Mouse (Mus musculus) olfactory bulb, adult 2 months (tissue): Measurements from ENCODE around the gene Zbtb33. TPM values are rescaled to one million over a fixed set of nuclear protein-coding genes. Genes with fewer than 3 reads are reported as not detected.

Source experiments
- H3K27ac ChIP-seq: fragments of 200-500 bp; 2 replicates; pipeline ENCODE4 v1.5.1; 2012; ENCODE audit warnings: low read depth, low read length; ENCODE audit not compliant: insufficient read depth
- H3K4me1 ChIP-seq: fragments of 200-500 bp; 2 replicates; pipeline ENCODE4 v1.6.1; 2012; ENCODE audit warnings: low read length; ENCODE audit not compliant: control insufficient read depth, insufficient read depth
- H3K4me3 ChIP-seq: fragments of 200-500 bp; 2 replicates; pipeline ENCODE4 v1.5.1; 2012; ENCODE audit warnings: mild to moderate bottlenecking, low read depth, low read length, moderate library complexity; ENCODE audit not compliant: insufficient read depth
- CTCF ChIP-seq: fragments of 200-500 bp; IDR thresholded peaks from 2 replicates; pipeline ENCODE4 v1.5.1; 2012; ENCODE audit warnings: low read depth, mild to moderate bottlenecking, low read length, moderate library complexity; ENCODE audit not compliant: insufficient read depth
- POLR2A ChIP-seq: fragments of 200-500 bp; IDR thresholded peaks from 2 replicates; pipeline ENCODE4 v1.6.1; 2012; ENCODE audit warnings: mild to moderate bottlenecking, low read depth, low read length, moderate library complexity; ENCODE audit not compliant: insufficient read depth
- WGBS: fragments of 180-500 bp; shearing (Covaris S2); methylation state at CpG from one replicate; pipeline ENCODE4 v1.1.7; 2018; 5-methylcytosine and 5-hydroxymethylcytosine counted together
- polyA plus RNA-seq: library from polyadenylated mRNA; stranded (reverse); fragments of >200 nt; gene quantifications from 2 replicates; pipeline ENCODE4 v1.2.4, GENCODE M21; 2012; ENCODE audit warnings: low replicate concordance; ENCODE audit not compliant: missing spikeins, insufficient read depth, insufficient read length

Gene Zbtb33
- polyA plus RNA-seq, 1 experiment: not detected

DNA sequence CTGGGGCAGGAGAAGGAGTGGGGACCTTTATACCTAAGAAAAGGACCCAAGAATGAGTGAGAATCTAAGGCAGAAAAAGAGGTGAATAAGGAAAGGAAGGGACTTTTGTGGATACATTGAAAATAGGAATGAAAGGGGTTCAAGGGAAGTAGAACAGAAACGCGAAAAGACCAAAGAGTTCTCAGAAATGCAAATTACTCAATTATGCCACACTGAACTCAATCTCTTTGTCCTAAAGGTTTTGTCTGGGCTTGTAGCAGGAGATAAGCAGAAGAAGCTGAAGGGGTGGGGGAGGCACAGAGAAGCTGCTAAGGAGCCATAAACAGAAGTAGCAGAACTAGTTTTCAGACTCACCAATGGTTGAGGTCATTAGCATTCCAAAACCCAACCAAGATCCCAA, 4.1 kb upstream of the Zbtb33 start:
- no peak overlapping the region for H3K4me3 ChIP-seq
- H3K27ac ChIP-seq: no peak overlapping the region
- H3K4me1 ChIP-seq: peaks cover 5% of the 10 kb centered on the region; the same call in 1 of the 2 replicates
- no peak for TF ChIP-seq CTCF
- TF ChIP-seq POLR2A: no peak
- WGBS: 25% methylated on average over 2 of the region's 2 CpGs

DNA sequence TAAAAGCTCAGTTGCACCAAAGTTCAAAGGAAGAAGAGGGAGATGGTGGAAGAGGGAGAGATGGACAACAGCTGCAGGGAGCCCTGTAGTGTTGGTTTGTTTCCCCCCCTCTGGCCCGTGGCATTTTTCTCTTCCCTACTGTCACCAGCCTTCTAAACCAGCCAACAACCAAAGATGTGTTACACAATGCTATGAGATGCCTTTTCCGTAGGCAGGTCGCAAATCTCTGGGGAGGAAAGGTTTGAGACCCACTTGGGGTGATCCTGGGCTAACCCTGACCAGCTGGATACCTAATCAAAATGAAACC, 818 bp downstream of the Zbtb33 start:
- 26% methylated on average over 3 of the region's 3 CpGs for WGBS
- no peak overlapping the region for H3K27ac ChIP-seq
- TF ChIP-seq CTCF (no peak), POLR2A (no peak)

DNA sequence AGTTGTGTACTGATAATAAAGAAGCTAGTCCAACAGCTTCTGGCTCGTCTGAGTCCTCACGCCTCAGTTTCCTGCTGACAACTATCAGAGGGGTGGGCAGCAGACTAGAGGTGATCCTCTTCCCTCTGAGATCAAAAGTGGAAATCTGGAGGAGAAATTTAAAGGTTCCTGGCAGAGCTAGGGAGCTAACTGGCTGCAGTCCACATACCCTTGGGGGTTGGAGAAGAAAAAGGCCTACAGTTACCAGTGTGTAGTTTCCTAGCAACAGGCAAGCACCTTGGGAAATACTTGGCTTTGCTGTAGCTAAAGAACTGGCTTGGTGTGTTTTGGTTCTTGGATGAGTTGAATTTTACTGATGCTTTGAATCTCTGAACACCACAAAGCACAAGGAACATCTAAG, 12.2 kb downstream of the Zbtb33 start:
- peak overlapping the region; percentile 64 for H3K27ac ChIP-seq
- TF ChIP-seq CTCF (no peak), POLR2A (no peak)
- H3K4me1 ChIP-seq: peaks cover 7% of the 10 kb centered on the region; the same call in 1 of the 2 replicates
- 27% methylated on average over 2 of the region's 2 CpGs for WGBS
- no peak overlapping the region for H3K4me3 ChIP-seq

More for the DNA sequence above, 818 bp downstream of the Zbtb33 start:
- Histone ChIP-seq H3K4me1 (no peaks in the 10 kb centered on the region), H3K4me3 (peak overlapping the region; percentile 84)

DNA sequence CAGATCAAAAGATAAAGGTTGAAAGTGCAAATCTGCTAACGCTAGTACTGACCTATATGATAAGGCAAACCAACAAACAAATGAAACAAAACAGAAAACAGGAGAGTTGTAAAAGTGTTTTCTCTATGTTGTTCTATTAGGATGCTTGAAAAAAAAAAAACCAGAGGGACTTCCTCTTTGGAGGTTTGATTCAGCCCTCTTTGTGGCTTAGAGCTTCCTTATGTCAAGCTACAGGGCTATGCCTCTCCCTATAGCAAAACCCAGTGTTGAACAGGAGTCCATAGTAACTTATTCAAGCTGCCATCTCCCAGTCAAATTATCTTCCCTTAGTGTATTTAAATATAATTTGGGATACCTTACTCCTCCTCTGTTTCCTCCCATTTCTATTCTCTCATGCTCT, 17.8 kb downstream of the Zbtb33 start:
- WGBS: 60% methylated on average over 1 of the region's 1 CpGs
- Histone ChIP-seq H3K4me1 (0 out of 2 replicates have a peak, but pooled peaks cover 4% of the 10 kb centered on the region), H3K27ac (no peak overlapping the region), H3K4me3 (no peak overlapping the region)
- TF ChIP-seq POLR2A (no peak), CTCF (no peak)

DNA sequence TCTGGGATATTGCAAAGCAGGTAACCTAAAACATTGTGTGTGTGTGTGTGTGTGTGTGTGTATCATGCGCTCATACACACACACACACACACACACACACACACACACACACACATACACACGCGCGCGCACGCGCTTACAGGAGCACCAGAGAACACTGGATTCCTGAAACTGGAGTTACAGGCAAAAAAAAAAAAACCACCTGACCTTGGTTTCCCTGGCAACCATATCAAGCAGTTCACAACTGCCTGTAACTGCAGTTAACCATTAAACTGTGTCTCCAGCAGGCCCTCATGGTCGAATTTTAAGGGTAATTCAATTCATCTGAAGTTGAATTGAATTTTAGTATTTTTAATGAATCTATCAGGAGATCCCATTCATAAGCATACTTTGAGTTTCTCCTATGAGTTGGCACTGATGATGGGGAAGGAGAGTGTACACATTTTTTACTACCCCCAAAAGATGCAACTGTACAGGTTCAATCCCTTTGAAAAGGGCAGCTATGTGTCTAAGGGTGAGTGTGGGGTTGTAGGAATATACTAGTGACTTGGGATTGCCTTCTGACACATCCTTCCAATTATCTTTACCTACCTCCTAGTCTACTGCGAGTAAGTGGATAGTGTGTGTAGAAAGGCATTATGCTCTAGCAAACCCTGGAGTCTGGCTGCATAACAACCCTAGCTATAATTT, 27.5 kb downstream of the Zbtb33 start:
- Histone ChIP-seq H3K27ac (no peak overlapping the region), H3K4me1 (no peaks in the 10 kb centered on the region), H3K4me3 (no peak overlapping the region)
- no peak for TF ChIP-seq POLR2A
- no peak for TF ChIP-seq CTCF
- 70% methylated on average over 9 of the region's 9 CpGs for WGBS

DNA sequence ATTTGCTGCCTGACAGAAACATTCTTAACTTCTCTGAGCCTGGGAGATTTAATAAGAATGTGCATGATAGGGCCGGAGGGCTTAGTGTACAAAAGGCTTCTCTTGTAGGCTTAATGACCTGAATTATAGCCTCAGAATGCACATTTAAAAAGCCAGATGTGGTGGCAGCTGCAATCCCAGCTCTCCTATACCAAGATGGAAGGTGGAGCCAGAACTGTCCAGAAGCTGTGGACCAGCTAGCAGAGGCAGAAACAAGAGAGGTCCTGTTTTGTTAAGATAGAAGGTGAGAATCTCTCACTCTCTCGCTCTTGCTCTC, 28.0 kb downstream of the Zbtb33 start:
- 76% methylated on average over 2 of the region's 2 CpGs for WGBS
- no peak overlapping the region for H3K4me3 ChIP-seq
- H3K4me1 ChIP-seq: no peaks in the 10 kb centered on the region
- H3K27ac ChIP-seq: no peak overlapping the region
- no peak for TF ChIP-seq POLR2A
- TF ChIP-seq CTCF: no peak

DNA sequence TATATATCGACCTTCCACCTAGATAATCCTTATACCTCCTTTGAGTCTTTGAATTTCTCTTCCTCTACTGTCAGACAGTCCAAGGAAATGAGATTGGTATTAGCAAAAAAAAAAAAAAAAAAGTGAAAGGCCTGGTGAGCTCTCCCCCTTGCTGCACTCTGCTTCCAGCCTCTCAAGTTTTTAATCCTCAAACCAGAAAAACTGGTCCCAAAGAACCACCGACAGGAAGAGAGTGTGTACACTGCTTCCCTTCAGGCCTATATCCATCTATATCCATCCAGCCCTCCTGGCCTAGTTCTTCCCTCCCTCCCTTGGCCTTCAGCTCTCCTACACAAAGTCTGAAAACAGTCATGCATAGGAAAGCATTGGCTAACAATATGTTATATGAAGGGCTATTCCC, 33.2 kb downstream of the Zbtb33 start:
- no peak overlapping the region for H3K27ac ChIP-seq
- no peak for TF ChIP-seq POLR2A
- no peak for TF ChIP-seq CTCF
- 45% methylated on average over 2 of the region's 2 CpGs for WGBS
- no peaks in the 10 kb centered on the region for H3K4me1 ChIP-seq
- no peak overlapping the region for H3K4me3 ChIP-seq

DNA sequence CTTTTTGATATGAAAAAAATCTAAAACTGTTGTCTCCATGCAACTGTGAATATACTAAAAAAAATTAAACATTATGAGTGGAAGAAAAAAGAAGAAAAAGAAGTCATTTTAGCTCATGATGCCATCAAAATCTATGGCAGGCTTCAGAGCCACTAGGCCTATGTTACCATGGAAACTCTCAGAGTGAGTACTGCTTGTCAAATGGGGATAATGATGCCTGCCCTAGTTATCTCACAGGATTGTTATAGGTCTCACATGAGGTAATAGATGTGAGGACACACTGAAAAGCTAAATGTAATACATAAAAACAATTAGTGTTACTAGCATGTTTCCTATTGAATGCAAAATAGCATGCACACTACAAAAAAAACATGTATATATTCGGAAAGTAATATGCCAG, 40.3 kb downstream of the Zbtb33 start:
- no peak for TF ChIP-seq CTCF
- no peak for TF ChIP-seq POLR2A
- 71% methylated on average over 1 of the region's 1 CpGs for WGBS
- no peak overlapping the region for H3K27ac ChIP-seq
- H3K4me1 ChIP-seq: no peaks in the 10 kb centered on the region
- H3K4me3 ChIP-seq: no peak overlapping the region

DNA sequence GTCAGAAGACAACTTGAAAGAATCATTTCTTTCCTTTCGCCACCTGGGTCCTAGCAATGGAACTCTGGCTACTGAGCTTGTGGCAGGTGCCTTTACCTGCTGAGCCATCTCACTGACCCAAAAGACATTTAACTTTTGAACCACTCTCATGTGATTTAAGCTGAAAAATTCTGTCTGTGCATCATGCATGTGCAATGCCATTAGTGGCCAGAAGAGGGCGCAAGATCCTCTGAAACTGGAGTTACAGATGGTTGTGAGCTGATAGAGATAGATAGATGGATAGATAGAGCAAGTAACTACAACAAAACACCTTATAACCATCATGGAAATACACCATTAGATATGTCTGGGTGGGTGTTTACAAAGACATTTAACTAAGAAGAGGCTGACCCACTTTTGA, 48.1 kb downstream of the Zbtb33 start:
- H3K4me1 ChIP-seq: no peaks in the 10 kb centered on the region
- no peak overlapping the region for H3K4me3 ChIP-seq
- no peak for TF ChIP-seq CTCF
- no peak for TF ChIP-seq POLR2A
- WGBS: 44% methylated on average over 2 of the region's 2 CpGs
- H3K27ac ChIP-seq: no peak overlapping the region

Other genes starting within 250 kb of the Zbtb33 start
- not detected in 2 replicates for gene Btg1-ps1, start 171.0 kb upstream of the Zbtb33 start, polyA plus RNA-seq
- not detected in 2 replicates for gene Btg1-ps2, start 146.7 kb upstream of the Zbtb33 start, polyA plus RNA-seq
- not detected in 2 replicates for gene Rhox10, start 123.3 kb upstream of the Zbtb33 start, polyA plus RNA-seq
- gene Rhox11, start 104.7 kb upstream of the Zbtb33 start, polyA plus RNA-seq: not detected in 2 replicates
- gene Rhox12, start 78.9 kb upstream of the Zbtb33 start, polyA plus RNA-seq: not detected in 2 replicates
- not detected in 2 replicates for gene Rhox13, start 68.6 kb upstream of the Zbtb33 start, polyA plus RNA-seq
- not detected in 2 replicates for gene Tmem255a, start 62.6 kb downstream of the Zbtb33 start, polyA plus RNA-seq
- not detected in 2 replicates for gene Atp1b4, start 126.4 kb downstream of the Zbtb33 start, polyA plus RNA-seq